Mouse (Mus musculus) small intestine, adult 2 months (tissue): Measurements from ENCODE around the gene Rad23b. TPM values are rescaled to one million over a fixed set of nuclear protein-coding genes. Genes with fewer than 3 reads are reported as not detected.
"Not testable (repeated sequence)": the region's sequence is repeated elsewhere in the genome, so short reads cannot be mapped to it uniquely, and the experiment has no call there.

Source experiments
- H3K27ac ChIP-seq: fragments of 200-500 bp; 2 replicates; pipeline ENCODE4 v1.5.1; 2012; ENCODE audit warnings: low read depth, low read length, control low read depth, inconsistent platforms; ENCODE audit not compliant: insufficient read depth
- H3K27me3 ChIP-seq: fragments of 200-500 bp; 2 replicates; pipeline ENCODE4 v1.6.1; 2012; ENCODE audit warnings: mild to moderate bottlenecking, moderate library complexity, low read length, inconsistent platforms; ENCODE audit not compliant: control insufficient read depth, insufficient read depth
- H3K36me3 ChIP-seq: fragments of 200-500 bp; 2 replicates; pipeline ENCODE4 v1.6.1; 2012; ENCODE audit warnings: mild to moderate bottlenecking, low read length, control low read depth, inconsistent platforms; ENCODE audit not compliant: control insufficient read depth, insufficient read depth
- H3K4me1 ChIP-seq: fragments of 200-500 bp; 2 replicates; pipeline ENCODE4 v1.6.1; 2012; ENCODE audit warnings: low read length, inconsistent platforms, mixed read lengths; ENCODE audit not compliant: control insufficient read depth, insufficient read depth, insufficient read length
- H3K4me3 ChIP-seq: fragments of 200-500 bp; 2 replicates; pipeline ENCODE4 v1.5.1; 2012; ENCODE audit warnings: low read depth, mild to moderate bottlenecking, control low read depth, inconsistent platforms, low read length, moderate library complexity
- CTCF ChIP-seq: fragments of 200-500 bp; IDR thresholded peaks from 2 replicates; pipeline ENCODE4 v1.5.1; 2012; ENCODE audit warnings: low read depth, mild to moderate bottlenecking, control low read depth, inconsistent platforms, low read length, moderate library complexity, mixed read lengths; ENCODE audit not compliant: insufficient replicate concordance, insufficient read length; ENCODE audit errors: extremely low read depth
- POLR2A ChIP-seq: fragments of 200-500 bp; IDR thresholded peaks from 2 replicates; pipeline ENCODE4 v1.6.1; 2012; ENCODE audit warnings: low read depth, mild to moderate bottlenecking, control low read depth, inconsistent platforms, low read length, moderate library complexity
- WGBS: fragments of 180-500 bp; shearing (Covaris S2); methylation state at CpG from one replicate; pipeline ENCODE4 v1.1.7; 2018; 5-methylcytosine and 5-hydroxymethylcytosine counted together
- polyA plus RNA-seq: library from polyadenylated mRNA; depleted of rRNA; stranded (reverse); fragments of >200 nt; gene quantifications from 2 replicates; pipeline ENCODE4 v1.2.3, GENCODE M21; 2012

The Rad23b gene
- polyA plus RNA-seq, 1 experiment = 267 TPM

DNA sequence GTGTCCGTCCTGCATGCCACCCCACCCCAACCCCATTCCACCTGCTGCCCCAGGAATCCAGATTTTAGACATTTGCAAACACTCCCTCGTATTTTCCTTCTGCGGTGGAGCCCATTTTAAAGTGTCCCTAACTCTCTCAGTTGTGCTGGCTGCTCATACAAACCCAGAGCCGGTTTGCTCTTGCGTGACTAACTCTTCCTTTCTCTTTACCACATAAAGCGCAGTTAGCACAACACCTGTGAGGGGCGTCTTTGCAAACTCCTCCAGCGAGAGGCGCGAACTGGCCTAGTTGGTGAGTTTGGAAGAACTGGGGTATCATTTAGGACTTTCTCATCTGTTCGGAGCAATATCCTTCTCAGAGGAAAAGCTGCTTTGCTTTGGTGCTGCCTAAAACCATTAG is 21.4 kb upstream of the Rad23b start:
- WGBS = 94% methylated on average over 11 of the region's 11 CpGs

GRCm38 (mm10) chr4:55328928-55329327 is 20.9 kb upstream of the Rad23b start:
- H3K36me3 ChIP-seq, H3K27me3 ChIP-seq: not testable (repeated sequence)
- WGBS = 94% methylated on average over 7 of the region's 7 CpGs

More for the DNA sequence above, 21.4 kb upstream of the Rad23b start:
- H3K27ac ChIP-seq = no peak overlapping the region
- peaks cover 3% of the 10 kb centered on the region; the same call in 1 of the 2 replicates for H3K4me1 ChIP-seq
- H3K27me3 ChIP-seq = no peaks in the 10 kb centered on the region
- no peak overlapping the region for H3K4me3 ChIP-seq
- no peak for TF ChIP-seq POLR2A
- no peak for TF ChIP-seq CTCF
- H3K36me3 ChIP-seq = no peaks in the 10 kb centered on the region

DNA sequence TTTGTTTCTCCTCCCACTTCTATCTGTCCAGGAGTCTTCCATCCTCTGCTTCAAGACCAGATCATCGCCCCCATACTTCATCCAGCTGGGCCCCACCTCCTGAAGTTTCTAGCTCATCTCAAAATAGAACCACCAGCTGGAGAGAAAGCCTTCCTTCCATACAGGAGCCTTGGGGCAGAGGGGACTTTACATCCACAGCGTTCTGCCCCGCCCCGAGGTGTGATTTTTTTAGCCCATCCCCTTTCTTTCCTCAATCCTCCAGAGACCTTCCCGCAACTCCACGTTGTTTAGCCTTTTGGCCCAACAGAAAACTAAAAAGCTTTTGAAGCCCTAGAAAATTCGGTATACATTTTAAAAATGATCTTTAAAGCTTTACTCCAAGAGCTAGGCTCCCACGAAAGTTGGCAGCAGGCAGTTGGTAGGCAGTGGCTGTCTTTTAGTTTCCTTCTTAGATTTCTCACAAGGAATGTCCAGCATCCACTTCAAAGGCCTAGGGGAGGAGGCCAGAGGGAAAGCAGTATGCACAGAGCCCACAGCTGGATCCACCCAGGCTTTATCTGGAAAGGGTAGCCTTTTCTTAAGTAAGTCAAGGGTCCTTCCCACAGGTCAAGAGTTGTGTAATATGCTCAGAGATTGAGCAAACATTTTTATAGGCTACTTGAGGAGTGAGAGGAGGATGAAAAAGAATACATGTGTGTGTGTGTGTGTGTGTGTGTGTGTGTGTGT is 20.1 kb upstream of the Rad23b start:
- Histone ChIP-seq H3K27me3 (no peaks in the 10 kb centered on the region), H3K4me3 (no peak overlapping the region), H3K4me1 (peaks cover 3% of the 10 kb centered on the region; the same call in 1 of the 2 replicates), H3K27ac (no peak overlapping the region), H3K36me3 (no peaks in the 10 kb centered on the region)
- 78% methylated on average over 8 of the region's 8 CpGs for WGBS
- TF ChIP-seq POLR2A (no peak), CTCF (no peak)

More at GRCm38 (mm10) chr4:55328928-55329327, 20.9 kb upstream of the Rad23b start:
- not testable (repeated sequence) for H3K4me1 ChIP-seq, H3K4me3 ChIP-seq, H3K27ac ChIP-seq

- no peak overlapping the region for H3K27ac ChIP-seq
- H3K4me1 ChIP-seq = no peaks in the 10 kb centered on the region
- TF ChIP-seq CTCF (no peak), POLR2A (no peak)
- no peaks in the 10 kb centered on the region for H3K27me3 ChIP-seq
- no peak overlapping the region for H3K4me3 ChIP-seq
- no peaks in the 10 kb centered on the region for H3K36me3 ChIP-seq
- WGBS = 42% methylated on average over 5 of the region's 5 CpGs
These were observed 14.6 kb upstream of the Rad23b start for GRCm38 (mm10) chr4:55335030-55335770.

- no peak overlapping the region for H3K4me3 ChIP-seq
- WGBS = 51% methylated on average over 1 of the region's 1 CpGs
- no peaks in the 10 kb centered on the region for H3K36me3 ChIP-seq
- TF ChIP-seq CTCF (no peak), POLR2A (no peak)
- no peaks in the 10 kb centered on the region; the same call in 1 of the 2 replicates for H3K4me1 ChIP-seq
- H3K27ac ChIP-seq = no peak overlapping the region
- no peaks in the 10 kb centered on the region for H3K27me3 ChIP-seq
These were observed 10.9 kb upstream of the Rad23b start for GRCm38 (mm10) chr4:55338905-55339304.

DNA sequence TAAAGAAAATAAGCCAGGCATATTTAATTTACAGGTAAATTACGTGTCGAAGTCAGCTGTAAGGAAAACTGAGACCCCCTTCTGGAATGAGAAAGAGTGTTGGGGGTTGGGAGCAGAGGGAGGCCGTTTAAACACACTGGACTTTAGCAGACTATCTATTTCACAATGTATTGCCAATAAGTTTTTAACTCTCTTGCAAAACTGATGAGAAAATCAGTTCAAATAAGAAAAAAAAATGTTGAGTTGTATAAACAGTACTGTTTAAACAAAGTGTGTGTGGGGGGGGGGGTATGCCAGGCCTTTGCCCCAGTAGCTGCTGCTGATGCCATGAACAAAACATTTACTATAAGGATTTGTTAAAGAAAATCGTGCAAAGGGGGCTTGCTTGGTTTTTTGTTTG is 10.5 kb upstream of the Rad23b start:
- no peaks in the 10 kb centered on the region for H3K36me3 ChIP-seq
- no peaks in the 10 kb centered on the region for H3K27me3 ChIP-seq
- H3K4me3 ChIP-seq = no peak overlapping the region
- WGBS = 73% methylated on average over 4 of the region's 4 CpGs
- no peak overlapping the region for H3K27ac ChIP-seq
- no peaks in the 10 kb centered on the region; the same call in 1 of the 2 replicates for H3K4me1 ChIP-seq
- no peak for TF ChIP-seq POLR2A
- TF ChIP-seq CTCF = no peak

- WGBS = 94% methylated on average over 1 of the region's 1 CpGs
- H3K4me3 ChIP-seq = no peak overlapping the region
- H3K27ac ChIP-seq = no peak overlapping the region
- no peak for TF ChIP-seq CTCF
- no peak for TF ChIP-seq POLR2A
- H3K4me1 ChIP-seq = no peaks in the 10 kb centered on the region; the same call in 1 of the 2 replicates
- no peaks in the 10 kb centered on the region for H3K36me3 ChIP-seq
- H3K27me3 ChIP-seq = no peaks in the 10 kb centered on the region
These were observed 8.0 kb upstream of the Rad23b start for GRCm38 (mm10) chr4:55341797-55342196.
